Mouse (Mus musculus) neural tube, embryonic 12.5 days (tissue): ENCODE measurements around the gene Rdh16. TPM values are rescaled to one million over a fixed set of nuclear protein-coding genes. Genes with fewer than 3 reads are reported as not detected.
"Not testable (repeated sequence)": the region's sequence is repeated elsewhere in the genome, so short reads cannot be mapped to it uniquely, and the experiment has no call there.

Experiments used
- ATAC-seq: fragments of 200-750 bp; cut with Nextera tagmentation; 2 replicates; pipeline ENCODE4 v1.8.0; 2017; ENCODE audit warnings: low read depth, mild to moderate bottlenecking, moderate TSS enrichment, moderate library complexity; ENCODE audit not compliant: low FRiP score
- H3K27ac ChIP-seq: fragments of 300-500 bp; sonication (generic); 2 replicates; pipeline ENCODE4 v1.5.1; 2016
- H3K27me3 ChIP-seq: fragments of 300-500 bp; sonication (generic); replicated peaks from 2 replicates; pipeline ENCODE4 v1.6.1; 2016; ENCODE audit warnings: mild to moderate bottlenecking
- H3K36me3 ChIP-seq: fragments of 300-500 bp; sonication (generic); 2 replicates; pipeline ENCODE4 v1.6.1; 2016; ENCODE audit warnings: mild to moderate bottlenecking
- H3K4me1 ChIP-seq: fragments of 300-500 bp; sonication (generic); 2 replicates; pipeline ENCODE4 v1.6.1; 2016
- H3K4me2 ChIP-seq: fragments of 300-500 bp; sonication (generic); replicated peaks from 2 replicates; pipeline ENCODE4 v1.6.1; 2016; ENCODE audit warnings: mild to moderate bottlenecking
- H3K4me3 ChIP-seq: fragments of 300-500 bp; sonication (generic); 2 replicates; pipeline ENCODE4 v1.5.1; 2016
- H3K9ac ChIP-seq: fragments of 300-500 bp; sonication (generic); 2 replicates; pipeline ENCODE4 v1.6.1; 2016; ENCODE audit warnings: mild to moderate bottlenecking
- H3K9me3 ChIP-seq: fragments of 300-500 bp; sonication (generic); 2 replicates; pipeline ENCODE4 v1.6.1; 2016; ENCODE audit warnings: mild to moderate bottlenecking
- WGBS: fragments of 180-500 bp; shearing (Covaris S2); methylation state at CpG from one replicate; pipeline ENCODE4 v1.1.7; 2016; 5-methylcytosine and 5-hydroxymethylcytosine counted together
- polyA plus RNA-seq: library from polyadenylated mRNA; unstranded; fragments of >200 nt; fragmentation: Nextera tagmentation; extraction: Ambion mirVana; gene quantifications from 2 replicates; pipeline ENCODE4 v1.2.1, GENCODE M21; 2016

Gene Rdh16
- polyA plus RNA-seq, 1 experiment from 2014 or later: not detected

GRCm38 (mm10) chr10:127886551-127886950 lies 85.6 kb downstream of the Rdh16 start:
- WGBS: 66% methylated on average over 1 of the region's 1 CpGs
- Histone ChIP-seq H3K4me2 (no peak overlapping the region), H3K27ac (no peak overlapping the region), H3K36me3 (no peaks in the 10 kb centered on the region), H3K9ac (no peak overlapping the region), H3K4me1 (no peaks in the 10 kb centered on the region), H3K9me3 (no peaks in the 10 kb centered on the region), H3K4me3 (no peak overlapping the region), H3K27me3 (no peaks in the 10 kb centered on the region)
- no peak for ATAC-seq

DNA sequence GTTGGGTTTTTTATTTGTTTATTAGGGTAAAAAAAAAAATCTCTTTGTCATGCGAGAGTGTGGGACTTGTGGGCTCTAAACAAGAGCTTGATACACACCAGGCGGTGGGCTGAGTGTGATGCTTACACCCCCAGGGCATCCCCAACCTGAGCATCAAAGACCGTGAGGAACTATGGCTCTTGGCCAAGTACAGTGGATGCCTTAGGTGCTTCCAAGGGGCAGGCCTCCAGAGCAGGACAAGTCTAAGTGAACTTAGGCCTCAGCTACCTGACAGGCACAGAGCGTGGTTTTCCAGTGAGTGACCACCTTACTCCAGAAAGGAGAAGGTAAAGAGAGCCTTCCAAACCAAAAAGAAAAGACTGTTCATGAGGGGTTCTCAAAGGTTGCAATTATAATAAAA lies 86.0 kb downstream of the Rdh16 start:
- no peaks in the 10 kb centered on the region for H3K4me1 ChIP-seq
- no peak overlapping the region for H3K4me2 ChIP-seq
- H3K36me3 ChIP-seq: no peaks in the 10 kb centered on the region
- no peak overlapping the region for H3K9ac ChIP-seq
- no peaks in the 10 kb centered on the region for H3K9me3 ChIP-seq
- H3K27ac ChIP-seq: no peak overlapping the region
- H3K4me3 ChIP-seq: no peak overlapping the region
- WGBS: 81% methylated on average over 4 of the region's 4 CpGs
- H3K27me3 ChIP-seq: no peaks in the 10 kb centered on the region
- ATAC-seq: no peak

DNA sequence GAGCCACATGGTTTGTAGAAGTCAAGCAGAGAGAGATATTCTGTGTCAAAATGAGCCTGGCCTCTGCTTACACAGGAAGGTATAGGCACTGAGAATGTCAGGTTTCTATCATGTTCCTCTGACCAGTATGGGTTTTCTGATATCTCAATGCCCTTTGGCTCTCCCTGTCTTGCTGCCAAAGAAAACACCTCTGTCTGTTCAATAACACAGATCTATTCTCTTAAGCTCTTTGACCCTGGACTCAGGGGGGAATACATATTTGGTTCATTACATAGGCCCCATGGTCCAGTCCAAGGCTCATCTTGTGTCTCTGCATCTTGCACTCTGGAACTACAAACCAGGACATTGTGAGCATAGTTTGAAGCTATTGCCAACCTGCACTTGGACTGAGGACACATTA lies 87.7 kb downstream of the Rdh16 start, which contains the start of gene Rdh7:
Gene Rdh7, minus strand, starts transcription at position 213 of the 400 bp plus-strand sequence.
- Histone ChIP-seq H3K4me3 (no peak within 1 kb of the TSS), H3K4me2 (no peak within 1 kb of the TSS), H3K36me3 (no peaks in the 10 kb centered on the region), H3K4me1 (no peaks in the 10 kb centered on the region), H3K9ac (no peak within 1 kb of the TSS), H3K27ac (no peak within 1 kb of the TSS), H3K9me3 (no peaks in the 10 kb centered on the region), H3K27me3 (no peaks in the 10 kb centered on the region)
- ATAC-seq: no peak

GRCm38 (mm10) chr10:127891481-127891880 lies 90.5 kb downstream of the Rdh16 start:
- Histone ChIP-seq H3K27ac (no peak overlapping the region), H3K9ac (no peak overlapping the region), H3K4me3 (no peak overlapping the region), H3K27me3 (no peaks in the 10 kb centered on the region), H3K4me1 (no peaks in the 10 kb centered on the region), H3K9me3 (no peaks in the 10 kb centered on the region), H3K36me3 (no peaks in the 10 kb centered on the region), H3K4me2 (no peak overlapping the region)
- WGBS: 74% methylated on average over 1 of the region's 1 CpGs
- ATAC-seq: no peak

- not testable (repeated sequence) for ATAC-seq, H3K4me3 ChIP-seq, H3K36me3 ChIP-seq, H3K27ac ChIP-seq, H3K4me2 ChIP-seq, H3K9me3 ChIP-seq, H3K27me3 ChIP-seq, H3K4me1 ChIP-seq, H3K9ac ChIP-seq
- WGBS: 62% methylated on average over 5 of the region's 5 CpGs
Observed at GRCm38 (mm10) chr10:127893163-127894022, 92.4 kb downstream of the Rdh16 start.

Other genes with a start within 250 kb of the Rdh16 start
- gene Lrp1, start 180.0 kb upstream of the Rdh16 start, polyA plus RNA-seq: 85.7 and 96.0 TPM in 2 replicates
- gene Stat6, start 158.2 kb upstream of the Rdh16 start, polyA plus RNA-seq: 7.2 and 7.5 TPM in 2 replicates
- 7.2 and 8.0 TPM in 2 replicates for gene Nemp1, start 134.3 kb upstream of the Rdh16 start, polyA plus RNA-seq
- 5.6 and 6.9 TPM in 2 replicates for gene Nab2, start 132.6 kb upstream of the Rdh16 start, polyA plus RNA-seq
- 0.29 and 0.58 TPM in 2 replicates for gene Myo1a, start 96.0 kb upstream of the Rdh16 start, polyA plus RNA-seq
- 0.91 TPM in 1 of 2 replicates, not detected in the other for gene Tac2, start 76.7 kb upstream of the Rdh16 start, polyA plus RNA-seq
- 4.9 and 5.5 TPM in 2 replicates for gene Zbtb39, start 61.6 kb upstream of the Rdh16 start, polyA plus RNA-seq
- 0.28 and 0.41 TPM in 2 replicates for gene Gpr182, start 49.4 kb upstream of the Rdh16 start, polyA plus RNA-seq
- 0.05 and 0.09 TPM in 2 replicates for gene Rdh1, start 41.4 kb upstream of the Rdh16 start, polyA plus RNA-seq
- gene Rdh16f1, start 41.4 kb upstream of the Rdh16 start, polyA plus RNA-seq: not detected in 2 replicates
- gene Rdh9, start 24.8 kb upstream of the Rdh16 start, polyA plus RNA-seq: 0.09 and 0.10 TPM in 2 replicates
- gene Rdh19, start 48.8 kb downstream of the Rdh16 start, polyA plus RNA-seq: not detected in 2 replicates
- not detected in 2 replicates for gene Rdh16f2, start 65.3 kb downstream of the Rdh16 start, polyA plus RNA-seq
- not detected in 2 replicates for gene Rdh7, start 87.7 kb downstream of the Rdh16 start, polyA plus RNA-seq
- gene Sdr9c7, start 97.4 kb downstream of the Rdh16 start, polyA plus RNA-seq: not detected in 2 replicates
- gene Hsd17b6, start 206.5 kb downstream of the Rdh16 start, polyA plus RNA-seq: not detected in 2 replicates
- gene Prim1, start 214.0 kb downstream of the Rdh16 start, polyA plus RNA-seq: 53.4 and 57.8 TPM in 2 replicates
- 668 and 670 TPM in 2 replicates for gene Naca, start 234.4 kb downstream of the Rdh16 start, polyA plus RNA-seq